Mouse (Mus musculus): ENCODE measurements around the gene Nt5c2. TPM values are rescaled to one million over a fixed set of nuclear protein-coding genes. Genes with fewer than 3 reads are reported as not detected.
A peak's percentile ranks its signal among the peaks of the same experiment; 100 is the strongest.

Nt5c2 gene
- polyA plus RNA-seq, 1 experiment from 2014 or later = 77.9 TPM

DNA sequence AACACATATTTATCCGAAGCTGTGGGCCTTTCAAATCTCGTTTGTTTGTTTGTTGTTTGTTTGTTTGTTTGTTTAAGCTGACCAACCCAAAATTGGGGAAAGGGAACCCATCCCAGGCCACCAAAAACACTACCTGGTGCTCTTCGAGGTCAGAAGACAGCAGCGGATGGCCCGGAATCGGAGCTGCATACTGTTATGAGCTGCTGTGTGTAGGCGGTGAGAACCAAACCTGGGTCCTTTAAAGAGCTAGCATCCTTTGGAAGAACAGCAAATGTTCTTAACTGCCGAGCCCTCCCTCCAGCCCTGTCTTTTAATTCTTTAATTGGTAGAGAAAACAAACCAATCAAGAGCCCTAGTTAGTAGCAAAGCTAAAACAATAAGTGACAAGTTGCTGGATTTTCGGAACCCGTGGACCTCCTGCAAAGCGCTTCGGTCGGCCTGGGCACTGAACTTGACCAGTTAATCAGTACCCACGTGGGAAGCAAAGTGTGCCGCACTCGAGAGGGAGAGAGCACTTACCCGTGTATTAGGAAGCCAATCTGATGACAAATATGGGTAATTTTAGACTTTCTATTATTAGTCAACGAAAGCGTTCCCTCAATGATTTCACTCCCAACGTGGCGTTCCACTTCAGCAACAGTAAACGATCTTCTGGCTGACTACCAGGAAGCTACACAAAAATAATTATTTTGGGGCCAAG is 45.5 kb downstream of the Nt5c2 start:
- Histone ChIP-seq H3K4me1 (replicated peaks; ENCODE audit: control insufficient read depth, insufficient read depth, low read length) (peaks cover 12% of the 10 kb centered on the region), H3K27me3 (ENCODE audit: control insufficient read depth, insufficient read depth, low read length) (no peaks in the 10 kb centered on the region), H3K9me3 (ENCODE audit: control insufficient read depth, low read length) (no peaks in the 10 kb centered on the region), H3K4me2 (ENCODE audit: low read depth, low read length, severe bottlenecking) (no peak overlapping the region), H3K4me3 (ENCODE audit: low read depth, low read length) (no peak overlapping the region), H3K36me3 (ENCODE audit: control insufficient read depth, insufficient read depth, low read length) (no peaks in the 10 kb centered on the region), H3K27ac (ENCODE audit: low read depth, low read length) (no peak overlapping the region), H3K9ac (ENCODE audit: low read length) (no peak overlapping the region)
- ATAC-seq (replicated peaks; ENCODE audit: low FRiP score) (no peak), DNase-seq (ENCODE audit: low spot score) (no peak)
- 84% methylated on average over 22 of the region's 22 CpGs for WGBS

DNA sequence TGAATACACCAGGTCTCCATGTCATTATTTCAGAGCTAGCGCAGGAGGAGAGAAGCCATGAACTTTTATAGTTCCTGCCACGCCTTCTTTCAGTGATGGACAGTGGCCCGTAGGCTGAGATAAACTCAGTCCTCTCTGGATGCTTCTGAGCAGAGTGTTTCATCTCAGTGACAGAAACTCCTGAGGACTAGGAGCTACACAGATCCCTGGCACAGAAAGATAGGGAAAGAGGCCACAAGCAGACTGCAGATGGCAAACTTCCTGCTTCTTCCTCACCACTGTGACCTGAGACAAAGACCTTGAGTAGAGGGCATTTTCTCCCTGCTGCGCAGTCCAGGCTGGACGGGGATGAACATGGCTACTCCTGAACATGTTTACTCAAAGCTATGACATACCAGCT is 46.1 kb downstream of the Nt5c2 start:
- ATAC-seq (replicated peaks; ENCODE audit: low FRiP score) (no peak), DNase-seq (ENCODE audit: low spot score) (no peak)
- Histone ChIP-seq H3K9me3 (ENCODE audit: control insufficient read depth, low read length) (no peaks in the 10 kb centered on the region), H3K36me3 (ENCODE audit: control insufficient read depth, insufficient read depth, low read length) (no peaks in the 10 kb centered on the region), H3K9ac (ENCODE audit: low read length) (no peak overlapping the region), H3K27ac (ENCODE audit: low read depth, low read length) (no peak overlapping the region), H3K4me3 (ENCODE audit: low read depth, low read length) (no peak overlapping the region), H3K4me1 (replicated peaks; ENCODE audit: control insufficient read depth, insufficient read depth, low read length) (peaks cover 12% of the 10 kb centered on the region), H3K27me3 (ENCODE audit: control insufficient read depth, insufficient read depth, low read length) (no peaks in the 10 kb centered on the region), H3K4me2 (ENCODE audit: low read depth, low read length, severe bottlenecking) (no peak overlapping the region)
- 90% methylated on average over 5 of the region's 5 CpGs for WGBS

DNA sequence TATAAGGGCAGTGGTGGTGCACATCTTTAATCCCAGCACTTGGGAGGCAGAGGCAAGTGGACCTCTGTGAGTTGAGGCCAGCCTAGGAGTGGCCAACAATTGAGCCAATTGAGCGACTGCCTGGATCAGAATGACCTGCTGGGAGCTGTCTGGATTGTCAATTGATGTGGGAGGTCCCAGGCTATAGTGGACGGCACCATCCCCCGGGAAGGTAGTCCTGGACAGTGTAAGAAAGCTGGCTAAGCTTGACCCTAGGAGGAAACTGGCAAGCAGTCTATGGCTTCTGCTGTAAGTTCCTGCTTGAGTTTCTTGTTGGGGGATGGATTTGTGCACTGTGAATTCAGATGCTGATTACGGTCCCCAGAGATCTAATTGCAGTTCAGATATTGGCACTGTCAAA is 47.1 kb downstream of the Nt5c2 start:
- WGBS = 36% methylated on average over 4 of the region's 4 CpGs
- Histone ChIP-seq H3K36me3 (ENCODE audit: control insufficient read depth, insufficient read depth, low read length) (no peaks in the 10 kb centered on the region), H3K9me3 (ENCODE audit: control insufficient read depth, low read length) (no peaks in the 10 kb centered on the region), H3K4me3 (ENCODE audit: low read depth, low read length) (no peak overlapping the region), H3K4me1 (replicated peaks; ENCODE audit: control insufficient read depth, insufficient read depth, low read length) (peaks cover 12% of the 10 kb centered on the region), H3K9ac (ENCODE audit: low read length) (no peak overlapping the region), H3K4me2 (ENCODE audit: low read depth, low read length, severe bottlenecking) (no peak overlapping the region), H3K27ac (ENCODE audit: low read depth, low read length) (no peak overlapping the region), H3K27me3 (ENCODE audit: control insufficient read depth, insufficient read depth, low read length) (no peaks in the 10 kb centered on the region)
- no peak for DNase-seq (ENCODE audit: low spot score)
- no peak for ATAC-seq (replicated peaks; ENCODE audit: low FRiP score)

DNA sequence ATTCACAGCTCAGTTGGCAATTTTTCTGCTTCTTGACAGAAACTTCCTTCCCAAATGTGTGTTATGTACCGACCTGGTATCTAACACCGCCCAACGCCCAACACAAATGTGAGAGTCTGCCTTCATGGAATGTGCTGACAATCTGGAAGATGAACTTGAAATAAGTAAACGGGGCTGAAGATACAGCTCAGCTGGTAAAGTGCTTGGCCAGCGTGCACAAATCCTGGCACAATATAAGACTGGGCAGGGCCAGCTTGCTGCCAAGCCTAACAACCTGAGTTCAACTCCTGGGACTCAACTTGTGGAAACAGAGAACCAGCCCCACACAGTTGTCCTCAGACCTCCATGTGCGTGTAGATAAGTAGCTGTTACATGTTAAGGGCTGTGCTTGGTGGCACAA is 48.6 kb downstream of the Nt5c2 start:
- 93% methylated on average over 6 of the region's 6 CpGs for WGBS
- Histone ChIP-seq H3K27me3 (ENCODE audit: control insufficient read depth, insufficient read depth, low read length) (no peaks in the 10 kb centered on the region), H3K4me3 (ENCODE audit: low read depth, low read length) (no peak overlapping the region), H3K36me3 (ENCODE audit: control insufficient read depth, insufficient read depth, low read length) (no peaks in the 10 kb centered on the region), H3K4me2 (ENCODE audit: low read depth, low read length, severe bottlenecking) (no peak overlapping the region), H3K4me1 (replicated peaks; ENCODE audit: control insufficient read depth, insufficient read depth, low read length) (peaks cover 6% of the 10 kb centered on the region), H3K27ac (ENCODE audit: low read depth, low read length) (no peak overlapping the region), H3K9ac (ENCODE audit: low read length) (no peak overlapping the region), H3K9me3 (ENCODE audit: control insufficient read depth, low read length) (no peaks in the 10 kb centered on the region)
- DNase-seq (ENCODE audit: low spot score) = no peak
- no peak for ATAC-seq (replicated peaks; ENCODE audit: low FRiP score)

DNA sequence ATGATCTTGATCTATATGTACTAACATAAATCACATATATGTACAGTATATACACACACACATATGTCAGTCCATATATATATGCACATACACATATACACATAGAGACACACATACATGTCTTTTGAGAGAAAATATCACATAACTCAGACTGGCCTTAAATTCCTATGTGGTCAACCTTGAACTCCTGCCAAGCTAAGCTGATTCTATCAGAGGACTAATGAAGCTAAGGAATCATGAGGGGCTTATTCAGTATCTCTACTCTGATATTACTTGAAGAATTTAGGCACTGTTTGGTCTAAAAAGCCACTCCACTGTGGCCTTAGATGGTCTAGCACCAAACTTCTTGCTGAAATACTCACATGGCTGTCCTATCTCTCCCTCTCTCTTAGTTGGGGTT is 49.5 kb downstream of the Nt5c2 start:
- no peak overlapping the region for H3K4me3 ChIP-seq (ENCODE audit: low read depth, low read length)
- H3K27ac ChIP-seq (ENCODE audit: low read depth, low read length) = no peak overlapping the region
- peaks cover 4% of the 10 kb centered on the region; the same call in 1 of the 2 replicates for H3K4me1 ChIP-seq (replicated peaks; ENCODE audit: control insufficient read depth, insufficient read depth, low read length)
- ATAC-seq (replicated peaks; ENCODE audit: low FRiP score) (no peak), DNase-seq (ENCODE audit: low spot score) (no peak)
- no peaks in the 10 kb centered on the region for H3K9me3 ChIP-seq (ENCODE audit: control insufficient read depth, low read length)
- H3K4me2 ChIP-seq (ENCODE audit: low read depth, low read length, severe bottlenecking) = no peak overlapping the region
- no peaks in the 10 kb centered on the region for H3K27me3 ChIP-seq (ENCODE audit: control insufficient read depth, insufficient read depth, low read length)
- H3K36me3 ChIP-seq (ENCODE audit: control insufficient read depth, insufficient read depth, low read length) = no peaks in the 10 kb centered on the region
- no peak overlapping the region for H3K9ac ChIP-seq (ENCODE audit: low read length)

DNA sequence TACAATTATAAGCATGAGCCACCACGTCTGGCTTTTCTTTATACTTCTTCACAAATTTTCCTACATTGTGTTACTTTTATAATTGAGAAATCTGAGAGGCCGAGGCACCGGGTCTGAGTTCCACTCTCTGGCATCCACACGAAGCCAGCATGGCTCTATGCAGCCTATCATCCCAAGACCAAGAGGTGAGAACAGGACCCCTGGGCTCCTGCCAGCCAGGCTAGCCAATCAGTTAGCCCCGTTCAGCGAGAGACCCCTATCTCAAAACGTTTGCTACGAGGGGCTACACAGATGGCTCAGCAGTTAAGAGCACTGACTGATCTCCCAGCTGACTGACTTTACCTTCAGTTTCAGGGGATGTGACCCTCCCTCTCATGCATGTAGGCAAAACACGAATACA is 50.6 kb downstream of the Nt5c2 start:
- no peak overlapping the region for H3K9ac ChIP-seq (ENCODE audit: low read length)
- no peaks in the 10 kb centered on the region for H3K36me3 ChIP-seq (ENCODE audit: control insufficient read depth, insufficient read depth, low read length)
- H3K27ac ChIP-seq (ENCODE audit: low read depth, low read length) = no peak overlapping the region
- H3K9me3 ChIP-seq (ENCODE audit: control insufficient read depth, low read length) = no peaks in the 10 kb centered on the region
- 73% methylated on average over 9 of the region's 9 CpGs for WGBS
- H3K27me3 ChIP-seq (ENCODE audit: control insufficient read depth, insufficient read depth, low read length) = no peaks in the 10 kb centered on the region
- no peak overlapping the region for H3K4me2 ChIP-seq (ENCODE audit: low read depth, low read length, severe bottlenecking)
- H3K4me3 ChIP-seq (ENCODE audit: low read depth, low read length) = no peak overlapping the region
- no peak for ATAC-seq (replicated peaks; ENCODE audit: low FRiP score)
- peaks cover 2% of the 10 kb centered on the region; the same call in 1 of the 2 replicates for H3K4me1 ChIP-seq (replicated peaks; ENCODE audit: control insufficient read depth, insufficient read depth, low read length)
- no peak for DNase-seq (ENCODE audit: low spot score)

DNA sequence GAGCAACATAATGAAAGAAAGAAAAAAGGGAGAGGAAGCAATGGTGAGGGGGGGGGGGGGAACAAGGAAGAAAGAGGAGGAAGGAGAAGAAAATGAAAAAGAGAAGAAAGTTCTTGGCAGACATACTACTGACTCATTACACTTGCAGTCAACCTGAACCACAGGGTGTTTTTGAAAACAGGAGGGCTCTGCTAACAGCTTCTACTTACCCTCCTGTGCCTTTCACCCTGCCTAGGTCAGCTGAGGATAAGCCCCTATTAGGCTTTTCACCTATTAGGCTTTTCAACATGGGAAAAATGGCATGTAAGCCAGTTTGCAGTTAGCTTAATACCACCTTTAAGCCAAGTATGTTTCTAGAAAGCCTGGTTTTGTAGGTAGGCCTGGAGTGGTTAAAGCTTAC is 51.5 kb downstream of the Nt5c2 start:
- no peak for DNase-seq (ENCODE audit: low spot score)
- no peak overlapping the region for H3K9ac ChIP-seq (ENCODE audit: low read length)
- ATAC-seq (replicated peaks; ENCODE audit: low FRiP score) = no peak
- no peaks in the 10 kb centered on the region for H3K36me3 ChIP-seq (ENCODE audit: control insufficient read depth, insufficient read depth, low read length)
- H3K9me3 ChIP-seq (ENCODE audit: control insufficient read depth, low read length) = no peaks in the 10 kb centered on the region
- no peak overlapping the region for H3K4me2 ChIP-seq (ENCODE audit: low read depth, low read length, severe bottlenecking)
- no peak overlapping the region for H3K27ac ChIP-seq (ENCODE audit: low read depth, low read length)
- peaks cover 2% of the 10 kb centered on the region; the same call in 1 of the 2 replicates for H3K4me1 ChIP-seq (replicated peaks; ENCODE audit: control insufficient read depth, insufficient read depth, low read length)
- no peak overlapping the region for H3K4me3 ChIP-seq (ENCODE audit: low read depth, low read length)
- no peaks in the 10 kb centered on the region for H3K27me3 ChIP-seq (ENCODE audit: control insufficient read depth, insufficient read depth, low read length)

DNA sequence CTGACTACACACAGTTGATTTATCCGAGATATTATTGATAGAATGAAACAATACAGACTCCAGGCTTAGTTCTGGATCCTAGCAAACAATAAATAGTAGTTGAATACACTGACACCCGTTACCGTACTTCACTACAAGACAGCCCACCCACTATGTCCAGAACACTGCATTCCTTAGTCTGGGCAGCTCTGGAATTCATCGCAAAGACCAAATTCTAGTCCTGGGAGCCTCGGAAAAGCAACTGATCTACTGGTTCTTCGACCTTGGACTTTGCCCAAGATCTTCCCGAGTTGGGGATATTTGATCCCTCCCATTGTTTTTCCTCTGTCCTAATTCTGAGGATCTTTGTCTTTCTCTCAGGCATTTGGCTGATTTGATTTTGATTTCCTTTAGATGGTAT is 52.1 kb downstream of the Nt5c2 start:
- H3K36me3 ChIP-seq (ENCODE audit: control insufficient read depth, insufficient read depth, low read length) = no peaks in the 10 kb centered on the region
- no peaks in the 10 kb centered on the region for H3K27me3 ChIP-seq (ENCODE audit: control insufficient read depth, insufficient read depth, low read length)
- peaks cover 2% of the 10 kb centered on the region; the same call in 1 of the 2 replicates for H3K4me1 ChIP-seq (replicated peaks; ENCODE audit: control insufficient read depth, insufficient read depth, low read length)
- H3K9ac ChIP-seq (ENCODE audit: low read length) = no peak overlapping the region
- no peak overlapping the region for H3K4me3 ChIP-seq (ENCODE audit: low read depth, low read length)
- peak overlapping the region; percentile 71; the same call in 1 of the 2 replicates for H3K4me2 ChIP-seq (ENCODE audit: low read depth, low read length, severe bottlenecking)
- H3K27ac ChIP-seq (ENCODE audit: low read depth, low read length) = no peak overlapping the region
- no peaks in the 10 kb centered on the region for H3K9me3 ChIP-seq (ENCODE audit: control insufficient read depth, low read length)
- ATAC-seq (replicated peaks; ENCODE audit: low FRiP score) (no peak), DNase-seq (ENCODE audit: low spot score) (no peak)
- WGBS = 34% methylated on average over 7 of the region's 7 CpGs

DNA sequence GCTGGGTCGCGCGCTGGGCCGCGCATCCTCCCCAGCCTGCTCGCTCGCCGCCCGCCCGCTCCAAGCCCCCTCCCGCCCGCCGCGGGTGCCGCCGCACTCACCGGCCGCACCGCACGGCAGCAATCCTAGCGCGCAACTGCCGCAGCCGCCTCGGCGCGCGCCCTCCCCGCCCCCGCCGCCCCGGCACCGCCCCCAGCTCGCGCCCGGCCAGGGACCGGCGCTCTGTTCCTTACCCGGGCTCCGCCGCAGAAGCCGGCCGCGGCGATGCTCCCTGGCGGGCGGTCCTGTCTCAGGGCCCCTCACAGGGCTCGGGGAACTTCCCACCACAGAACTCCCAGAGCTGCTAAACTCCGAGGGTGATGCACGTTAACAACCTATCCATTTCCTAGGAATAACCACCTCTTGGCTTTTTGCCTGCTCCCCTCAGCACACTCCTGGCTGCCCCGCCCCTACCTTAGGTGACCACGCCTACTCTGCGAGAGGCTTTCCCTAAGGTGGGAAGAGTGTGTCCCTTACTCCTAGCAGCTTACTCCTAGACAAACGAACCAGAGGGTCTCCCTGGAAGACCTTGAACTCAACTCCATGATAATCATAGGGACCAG is 52.7 kb downstream of the Nt5c2 start:
- Histone ChIP-seq H3K9ac (ENCODE audit: low read length) (peak overlapping the region; percentile 92), H3K27ac (ENCODE audit: low read depth, low read length) (peak overlapping the region; percentile 87), H3K27me3 (ENCODE audit: control insufficient read depth, insufficient read depth, low read length) (no peaks in the 10 kb centered on the region), H3K4me1 (replicated peaks; ENCODE audit: control insufficient read depth, insufficient read depth, low read length) (0 out of 2 replicates have a peak, but pooled peaks cover 2% of the 10 kb centered on the region), H3K36me3 (ENCODE audit: control insufficient read depth, insufficient read depth, low read length) (no peaks in the 10 kb centered on the region), H3K9me3 (ENCODE audit: control insufficient read depth, low read length) (no peaks in the 10 kb centered on the region), H3K4me3 (ENCODE audit: low read depth, low read length) (peak overlapping the region; percentile 73), H3K4me2 (ENCODE audit: low read depth, low read length, severe bottlenecking) (peak overlapping the region; percentile 71)
- WGBS = under 1% methylated on average over 40 of the region's 54 CpGs
- ATAC-seq (replicated peaks; ENCODE audit: low FRiP score) (peak; percentile 94), DNase-seq (ENCODE audit: low spot score) (peak; percentile 94)
